Mouse (Mus musculus) kidney, embryonic 15.5 days (tissue): ENCODE measurements around the gene Gm572. TPM values are rescaled to one million over a fixed set of nuclear protein-coding genes. Genes with fewer than 3 reads are reported as not detected.

Experiments
- ATAC-seq: fragments of 200-750 bp; cut with Nextera tagmentation; replicated peaks from 2 replicates; pipeline ENCODE4 v1.8.0; 2017; ENCODE audit warnings: moderate TSS enrichment; ENCODE audit not compliant: low FRiP score
- H3K27ac ChIP-seq: fragments of 300-500 bp; sonication (generic); 2 replicates; pipeline ENCODE4 v1.5.1; 2015; ENCODE audit warnings: mild to moderate bottlenecking, inconsistent platforms
- H3K27me3 ChIP-seq: fragments of 300-500 bp; sonication (generic); 2 replicates; pipeline ENCODE4 v1.6.1; 2015; ENCODE audit warnings: inconsistent platforms
- H3K36me3 ChIP-seq: fragments of 300-500 bp; sonication (generic); 2 replicates; pipeline ENCODE4 v1.6.1; 2015; ENCODE audit warnings: inconsistent platforms
- H3K4me1 ChIP-seq: fragments of 300-500 bp; sonication (generic); 2 replicates; pipeline ENCODE4 v1.6.1; 2015; ENCODE audit warnings: inconsistent platforms
- H3K4me2 ChIP-seq: fragments of 300-500 bp; sonication (generic); 2 replicates; pipeline ENCODE4 v1.6.1; 2015; ENCODE audit warnings: moderate library complexity, mild to moderate bottlenecking, inconsistent platforms
- H3K4me3 ChIP-seq: fragments of 300-500 bp; sonication (generic); replicated peaks from 2 replicates; pipeline ENCODE4 v1.5.1; 2015; ENCODE audit warnings: mild to moderate bottlenecking, inconsistent platforms
- H3K9ac ChIP-seq: fragments of 300-500 bp; sonication (generic); 2 replicates; pipeline ENCODE4 v1.6.1; 2015; ENCODE audit warnings: mild to moderate bottlenecking, inconsistent platforms
- H3K9me3 ChIP-seq: fragments of 300-500 bp; sonication (generic); replicated peaks from 2 replicates; pipeline ENCODE4 v1.6.1; 2016; ENCODE audit warnings: inconsistent platforms
- WGBS: fragments of 180-500 bp; shearing (Covaris S2); methylation state at CpG from one replicate; pipeline ENCODE4 v1.1.7; 2015; ENCODE audit warnings: mixed read lengths; 5-methylcytosine and 5-hydroxymethylcytosine counted together
- polyA plus RNA-seq: library from polyadenylated mRNA; unstranded; fragments of >200 nt; fragmentation: Nextera tagmentation; extraction: Ambion mirVana; gene quantifications from 2 replicates; pipeline ENCODE4 v1.2.1, GENCODE M21; 2015

The Gm572 gene
- polyA plus RNA-seq, 1 experiment from 2014 or later = not detected

DNA sequence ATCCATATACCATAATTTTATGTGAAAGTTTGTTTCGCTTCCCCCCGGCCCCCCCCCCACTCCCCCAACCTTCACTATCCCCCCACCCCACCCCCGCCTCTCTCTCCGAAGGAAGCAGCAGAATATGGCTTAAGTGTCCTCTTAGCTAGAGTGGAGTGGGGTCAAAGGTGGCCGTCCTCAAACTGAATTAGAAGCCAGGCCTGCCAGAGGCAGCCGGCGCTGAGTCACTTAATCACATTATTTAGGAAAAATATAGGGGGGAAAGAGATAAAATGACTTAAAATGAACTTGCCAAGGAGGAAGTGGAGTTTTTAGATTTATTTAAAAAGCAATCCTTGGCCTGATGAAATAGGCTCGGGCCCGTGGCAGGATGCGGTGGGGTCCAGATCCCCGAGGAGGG, 65.7 kb downstream of the Gm572 start:
- Histone ChIP-seq H3K9me3 (no peaks in the 10 kb centered on the region), H3K4me3 (no peak overlapping the region), H3K36me3 (no peaks in the 10 kb centered on the region), H3K27ac (no peak overlapping the region), H3K27me3 (peaks cover 2% of the 10 kb centered on the region; the same call in 1 of the 2 replicates), H3K4me1 (peaks cover 47% of the 10 kb centered on the region), H3K9ac (no peak overlapping the region), H3K4me2 (no peak overlapping the region)
- ATAC-seq = no peak
- WGBS = 41% methylated on average over 11 of the region's 11 CpGs

DNA sequence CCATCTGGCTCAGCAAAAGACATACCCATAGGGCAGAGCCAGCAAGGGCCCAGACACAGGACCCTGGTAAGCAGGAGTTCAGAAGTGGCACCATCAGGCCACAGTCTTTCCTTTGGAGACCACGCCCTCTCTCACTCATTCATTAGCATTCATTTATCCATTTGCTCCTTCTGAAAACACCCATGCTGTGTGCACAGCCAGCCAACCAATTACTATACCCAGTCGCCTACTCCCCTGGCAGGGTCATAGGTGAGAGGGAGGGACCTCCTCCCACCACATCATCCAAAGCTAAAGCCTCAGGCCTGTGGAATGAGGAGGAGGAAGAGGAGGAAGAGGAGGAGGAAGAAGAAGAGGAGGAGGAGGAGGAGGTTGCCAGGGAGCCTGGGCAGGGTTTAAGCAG, 67.3 kb downstream of the Gm572 start:
- ATAC-seq = peak; percentile 41
- 60% methylated on average over 2 of the region's 2 CpGs for WGBS

DNA sequence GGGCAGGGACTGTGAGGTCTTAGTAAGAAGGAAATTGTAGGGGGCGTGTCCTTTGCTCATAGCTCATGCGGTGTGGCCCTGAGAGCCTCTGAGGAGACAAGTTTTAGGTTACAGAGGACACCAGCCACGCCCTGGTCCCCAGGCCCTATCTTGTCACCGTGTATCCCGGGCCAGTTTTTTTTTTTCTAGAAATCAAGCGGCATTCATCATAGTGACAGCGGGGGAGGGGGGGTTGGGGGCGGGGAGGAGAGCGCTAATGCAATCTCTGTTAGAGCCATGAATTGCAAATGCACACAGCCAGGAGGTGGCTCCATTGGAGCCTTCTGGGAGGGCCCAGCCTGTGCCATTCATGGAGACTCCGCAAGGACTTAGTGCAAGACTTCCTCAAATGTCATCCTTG, 68.2 kb downstream of the Gm572 start:
- Histone ChIP-seq H3K9ac (no peak overlapping the region), H3K4me3 (no peak overlapping the region), H3K4me2 (peak overlapping the region; percentile 22; the same call in 1 of the 2 replicates), H3K4me1 (peaks cover 50% of the 10 kb centered on the region), H3K27me3 (peaks cover 2% of the 10 kb centered on the region; the same call in 1 of the 2 replicates), H3K27ac (no peak overlapping the region), H3K9me3 (no peaks in the 10 kb centered on the region), H3K36me3 (no peaks in the 10 kb centered on the region)
- WGBS = 8% methylated on average over 10 of the region's 10 CpGs
- no peak for ATAC-seq

More for the DNA sequence above, 67.3 kb downstream of the Gm572 start:
- Histone ChIP-seq H3K27me3 (peaks cover 2% of the 10 kb centered on the region; the same call in 1 of the 2 replicates), H3K36me3 (no peaks in the 10 kb centered on the region), H3K4me2 (no peak overlapping the region), H3K9me3 (no peaks in the 10 kb centered on the region), H3K4me1 (peaks cover 50% of the 10 kb centered on the region), H3K27ac (no peak overlapping the region), H3K9ac (no peak overlapping the region), H3K4me3 (no peak overlapping the region)

GRCm38 (mm10) chr4:148712632-148713031, 69.5 kb downstream of the Gm572 start:
- Histone ChIP-seq H3K27me3 (peaks cover 2% of the 10 kb centered on the region; the same call in 1 of the 2 replicates), H3K4me2 (no peak overlapping the region), H3K27ac (no peak overlapping the region), H3K9me3 (no peaks in the 10 kb centered on the region), H3K4me1 (peaks cover 50% of the 10 kb centered on the region), H3K36me3 (no peaks in the 10 kb centered on the region), H3K4me3 (no peak overlapping the region), H3K9ac (no peak overlapping the region)
- ATAC-seq = no peak
- 40% methylated on average over 10 of the region's 10 CpGs for WGBS

DNA sequence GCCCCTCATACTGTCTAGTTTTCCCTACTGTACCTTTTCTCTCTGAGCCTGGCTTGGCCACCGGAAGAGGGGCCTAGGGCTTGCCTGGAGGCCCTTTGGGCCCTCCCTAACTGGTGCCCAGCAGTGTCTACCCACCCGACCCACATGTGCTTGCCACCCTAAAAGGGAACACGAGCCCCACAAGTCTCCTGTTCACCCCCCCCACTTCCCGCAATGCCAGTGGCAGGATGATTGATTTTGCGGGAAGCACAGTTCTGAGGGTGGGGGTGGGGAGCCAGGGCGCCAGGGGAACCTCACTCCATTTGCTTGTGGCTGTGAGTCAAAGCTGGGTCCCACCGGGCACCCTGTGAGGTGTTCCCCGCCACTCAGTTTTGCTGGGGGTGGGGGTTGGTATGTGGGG, 70.9 kb downstream of the Gm572 start:
- Histone ChIP-seq H3K27me3 (peaks cover 2% of the 10 kb centered on the region; the same call in 1 of the 2 replicates), H3K4me2 (no peak overlapping the region), H3K9ac (no peak overlapping the region), H3K27ac (no peak overlapping the region), H3K36me3 (no peaks in the 10 kb centered on the region), H3K4me3 (no peak overlapping the region), H3K4me1 (peaks cover 49% of the 10 kb centered on the region), H3K9me3 (no peaks in the 10 kb centered on the region)
- WGBS = 52% methylated on average over 8 of the region's 8 CpGs
- no peak for ATAC-seq

DNA sequence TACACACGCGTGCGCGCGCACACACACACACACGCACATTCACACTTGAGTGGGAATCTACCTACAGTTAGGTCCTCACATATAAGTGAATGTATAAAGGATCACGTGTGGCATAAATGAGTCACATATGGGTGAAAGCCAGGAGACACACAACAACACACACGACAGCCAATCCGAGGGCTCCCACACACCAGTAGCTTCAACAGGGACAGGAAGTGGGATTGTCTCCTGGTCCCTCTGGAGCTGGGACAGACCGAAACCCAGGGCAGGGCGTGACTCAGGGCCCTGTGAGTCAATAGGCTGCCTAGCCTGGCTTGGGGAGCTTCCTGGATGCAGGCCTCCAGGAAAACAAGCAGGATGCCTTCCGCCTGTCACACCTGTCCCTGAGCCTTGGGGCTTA, 71.6 kb downstream of the Gm572 start:
- H3K27me3 ChIP-seq = peaks cover 6% of the 10 kb centered on the region; the same call in 1 of the 2 replicates
- H3K27ac ChIP-seq = no peak overlapping the region
- no peak overlapping the region for H3K4me3 ChIP-seq
- no peak for ATAC-seq
- peaks cover 47% of the 10 kb centered on the region for H3K4me1 ChIP-seq
- no peak overlapping the region for H3K4me2 ChIP-seq
- H3K36me3 ChIP-seq = no peaks in the 10 kb centered on the region
- H3K9me3 ChIP-seq = no peaks in the 10 kb centered on the region
- 86% methylated on average over 12 of the region's 12 CpGs for WGBS
- H3K9ac ChIP-seq = no peak overlapping the region

- Histone ChIP-seq H3K27me3 (peaks cover 6% of the 10 kb centered on the region; the same call in 1 of the 2 replicates), H3K4me2 (no peak overlapping the region), H3K4me3 (no peak overlapping the region), H3K9me3 (no peaks in the 10 kb centered on the region), H3K4me1 (peaks cover 43% of the 10 kb centered on the region), H3K9ac (no peak overlapping the region), H3K36me3 (no peaks in the 10 kb centered on the region), H3K27ac (no peak overlapping the region)
- 42% methylated on average over 3 of the region's 3 CpGs for WGBS
- ATAC-seq = no peak
Measured at GRCm38 (mm10) chr4:148715396-148715795, 72.3 kb downstream of the Gm572 start.

Other genes with a start within 250 kb of the Gm572 start
- gene Ubiad1, start 198.5 kb upstream of the Gm572 start, polyA plus RNA-seq = 24.9 and 26.8 TPM in 2 replicates
- 19.5 and 20.0 TPM in 2 replicates for gene Mtor, start 194.7 kb upstream of the Gm572 start, polyA plus RNA-seq
- 1.4 and 3.8 TPM in 2 replicates for gene Angptl7, start 142.9 kb upstream of the Gm572 start, polyA plus RNA-seq
- gene Exosc10, start 84.9 kb upstream of the Gm572 start, polyA plus RNA-seq = 89.3 and 98.3 TPM in 2 replicates
- gene Srm, start 51.8 kb upstream of the Gm572 start, polyA plus RNA-seq = 192 and 209 TPM in 2 replicates
- gene Masp2, start 40.8 kb upstream of the Gm572 start, polyA plus RNA-seq = 0.44 and 0.69 TPM in 2 replicates
- 360 and 392 TPM in 2 replicates for gene Tardbp, start 16.3 kb upstream of the Gm572 start, polyA plus RNA-seq
- 7.1 and 7.3 TPM in 2 replicates for gene Casz1, start 161.1 kb downstream of the Gm572 start, polyA plus RNA-seq